Mouse (Mus musculus) right cerebral cortex, postnatal 25 days (tissue): ENCODE results near the gene Siglece.
A peak's percentile ranks its signal among the peaks of the same experiment; 100 is the strongest.
"Not testable (repeated sequence)": the region's sequence is repeated elsewhere in the genome, so short reads cannot be mapped to it uniquely, and the experiment has no call there.

Source experiments
- DNase-seq: peaks from one replicate; pipeline ENCODE4 v3.0.0; 2022

Siglece gene

DNA sequence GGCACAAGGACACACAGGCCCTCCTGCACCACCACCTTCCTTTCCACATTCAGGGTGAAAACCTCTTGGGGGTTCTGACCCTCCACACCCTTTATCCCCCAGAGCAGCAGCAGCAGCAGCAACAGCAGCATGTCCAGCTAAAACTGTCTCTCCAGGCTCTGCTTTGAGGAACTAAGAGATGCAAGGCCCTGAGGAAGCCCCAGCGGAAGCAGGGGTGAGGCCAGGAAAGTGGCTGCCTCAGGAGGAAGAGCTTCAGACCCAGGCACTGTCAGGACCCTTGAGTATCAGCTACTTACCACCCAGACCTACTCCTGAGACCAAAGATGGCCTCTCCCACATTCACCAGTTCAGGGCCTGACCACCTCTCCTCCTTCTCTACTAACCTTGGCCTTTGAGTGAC lies at the start of gene Siglece:
TSS of gene Siglece (minus strand) at position 160 of the 400 bp plus-strand sequence.
- no peak for DNase-seq

DNA sequence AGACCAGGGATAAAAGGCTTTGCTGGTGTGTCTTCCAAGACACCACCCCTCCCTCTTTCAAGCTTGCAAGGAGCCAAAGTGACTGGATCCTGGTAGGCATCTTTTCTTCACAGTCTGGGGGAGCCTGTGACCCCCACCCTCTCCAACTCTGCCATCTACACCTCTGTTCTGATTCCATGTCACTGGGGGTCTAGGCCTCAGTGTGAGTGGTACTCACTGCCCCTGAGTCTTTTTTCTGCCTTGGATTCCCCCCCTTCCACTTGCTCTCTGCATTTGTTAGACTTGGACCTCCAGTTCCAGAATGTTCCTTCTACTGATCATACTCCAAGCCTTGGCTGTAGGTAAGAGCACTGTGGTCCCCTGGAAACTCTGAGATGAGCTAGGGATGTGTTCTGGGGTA lies 30.2 kb upstream of the Siglece start, which contains the start of gene Klk14:
TSS of gene Klk14 (plus strand) at position 301 of the 400 bp plus-strand sequence.
- no peak for DNase-seq

DNA sequence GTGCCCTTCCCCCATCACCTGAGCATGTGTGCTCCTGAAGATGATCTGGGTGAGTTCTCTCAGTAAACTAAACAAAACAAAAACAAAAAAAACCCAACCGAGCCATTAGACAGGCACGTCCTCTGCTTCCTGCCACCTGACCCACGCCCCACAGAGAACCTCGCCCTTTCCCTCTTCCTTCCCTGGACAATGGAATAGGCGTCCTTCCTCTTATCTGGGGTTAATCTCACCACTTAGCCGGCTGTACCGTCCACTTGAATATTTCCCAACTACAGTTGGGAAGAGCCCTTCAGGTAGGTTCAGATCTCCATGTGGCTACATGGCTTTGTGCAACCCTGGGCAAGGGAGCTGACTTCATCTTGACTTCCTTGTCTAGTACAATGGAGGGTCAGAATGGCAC lies 25.1 kb upstream of the Siglece start:
- no peak for DNase-seq

DNA sequence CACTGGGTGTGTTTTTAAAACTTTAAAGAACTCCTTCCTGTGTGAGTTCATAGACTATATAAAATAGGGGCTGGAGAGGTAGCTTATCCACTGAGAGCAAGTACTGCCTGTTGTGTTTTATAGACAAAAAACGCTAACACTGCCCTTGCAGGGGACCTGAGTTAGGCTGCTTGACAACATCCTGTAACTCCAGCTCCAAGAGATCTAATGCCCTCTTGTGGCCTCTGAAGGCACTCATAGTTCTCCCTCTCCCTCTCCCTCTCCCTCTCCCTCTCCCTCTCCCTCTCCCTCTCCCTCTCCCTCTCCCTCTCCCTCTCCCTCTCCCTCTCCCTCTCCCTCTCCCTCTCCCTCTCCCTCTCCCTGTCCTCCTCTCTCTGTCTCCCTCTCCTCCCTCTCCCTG lies 22.6 kb upstream of the Siglece start:
- not testable (repeated sequence) for DNase-seq

DNA sequence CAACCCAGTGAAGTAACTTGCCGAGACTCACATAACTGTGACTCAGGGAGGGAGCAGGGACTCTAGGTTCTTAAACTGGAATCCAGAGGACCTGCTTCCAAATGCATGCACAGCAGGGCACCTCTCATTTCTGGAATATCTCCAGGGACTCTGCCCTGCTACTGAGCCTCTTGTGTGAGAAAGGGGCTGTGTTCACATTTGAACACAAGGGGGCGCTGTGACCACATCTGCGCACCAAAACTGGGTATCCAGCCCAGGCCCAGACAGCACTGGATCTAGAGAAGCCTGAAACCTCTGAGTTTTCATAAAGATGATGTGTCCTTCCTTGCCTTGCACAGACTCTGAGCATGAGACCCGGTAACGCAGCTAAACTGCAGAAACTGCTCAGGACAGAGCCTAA lies 21.0 kb upstream of the Siglece start:
- peak; percentile 59 for DNase-seq

DNA sequence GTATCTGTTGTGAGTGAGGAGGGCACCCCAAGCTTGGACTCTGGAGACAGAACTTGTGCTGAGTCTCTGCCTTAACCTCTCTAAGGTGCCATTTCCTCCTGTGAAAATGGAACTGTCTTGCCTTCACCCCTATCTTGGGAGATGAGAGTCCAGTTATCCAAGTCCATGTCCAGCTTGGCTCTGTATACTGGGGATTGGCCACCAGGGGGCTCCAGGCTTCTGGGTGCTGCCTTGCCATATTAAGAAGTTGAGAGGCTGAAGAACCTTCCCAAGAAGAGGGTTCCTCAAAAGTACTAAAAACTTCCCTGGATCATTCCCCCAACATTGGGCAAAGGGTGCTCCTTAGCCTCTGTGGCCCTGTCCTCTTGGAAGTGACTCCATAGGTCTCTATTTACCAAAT lies 18.6 kb upstream of the Siglece start:
- no peak for DNase-seq

DNA sequence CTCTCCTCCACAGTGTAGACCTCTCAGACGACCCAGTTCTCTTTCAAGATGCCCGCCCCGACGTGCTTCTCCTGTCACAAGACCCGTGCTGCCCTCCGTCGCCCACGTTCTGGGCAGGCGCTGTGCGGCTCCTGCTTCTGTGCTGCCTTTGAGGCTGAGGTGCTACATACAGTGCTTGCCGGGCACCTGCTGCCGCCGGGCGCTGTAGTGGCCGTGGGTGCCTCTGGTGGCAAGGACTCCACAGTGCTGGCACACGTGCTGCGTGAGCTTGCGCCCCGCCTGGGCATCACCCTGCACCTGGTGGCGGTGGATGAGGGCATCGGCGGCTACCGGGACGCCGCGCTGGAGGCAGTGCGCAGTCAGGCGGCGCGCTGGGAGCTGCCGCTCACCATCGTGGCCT lies 15.1 kb upstream of the Siglece start:
- DNase-seq: no peak

DNA sequence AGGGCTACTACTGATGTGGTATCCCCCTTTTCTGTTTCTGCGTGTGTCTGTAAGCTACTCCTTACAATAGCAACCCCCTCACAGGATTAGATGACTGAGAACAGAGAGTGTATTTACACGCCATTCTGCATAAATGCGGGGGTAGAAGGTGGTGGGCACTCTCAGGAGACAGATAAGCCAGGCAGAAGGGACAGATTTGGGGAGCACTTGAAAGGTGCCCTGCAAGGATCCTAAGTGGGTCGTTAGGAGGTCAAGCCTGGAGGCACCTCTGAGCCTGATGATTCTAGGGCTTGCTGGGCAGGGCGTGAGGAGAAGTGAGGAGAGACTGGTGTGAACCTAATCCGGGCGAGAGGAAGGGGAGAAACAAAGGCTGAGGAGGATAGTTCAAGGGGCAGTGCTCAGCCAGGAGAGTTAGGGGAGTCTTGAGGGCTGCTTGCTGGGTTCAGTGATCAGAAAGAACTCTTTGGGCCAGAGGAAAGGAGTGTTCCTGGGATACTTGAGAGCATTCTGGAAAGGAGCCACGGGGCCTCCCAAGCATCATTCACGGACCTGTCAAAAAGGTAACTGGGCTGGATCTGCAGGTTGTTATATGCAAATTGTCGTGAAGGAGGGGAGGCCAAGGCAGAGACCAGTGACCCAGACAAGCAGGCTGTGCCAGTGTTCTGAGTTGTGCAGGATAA lies 12.8 kb upstream of the Siglece start:
- no peak for DNase-seq

DNA sequence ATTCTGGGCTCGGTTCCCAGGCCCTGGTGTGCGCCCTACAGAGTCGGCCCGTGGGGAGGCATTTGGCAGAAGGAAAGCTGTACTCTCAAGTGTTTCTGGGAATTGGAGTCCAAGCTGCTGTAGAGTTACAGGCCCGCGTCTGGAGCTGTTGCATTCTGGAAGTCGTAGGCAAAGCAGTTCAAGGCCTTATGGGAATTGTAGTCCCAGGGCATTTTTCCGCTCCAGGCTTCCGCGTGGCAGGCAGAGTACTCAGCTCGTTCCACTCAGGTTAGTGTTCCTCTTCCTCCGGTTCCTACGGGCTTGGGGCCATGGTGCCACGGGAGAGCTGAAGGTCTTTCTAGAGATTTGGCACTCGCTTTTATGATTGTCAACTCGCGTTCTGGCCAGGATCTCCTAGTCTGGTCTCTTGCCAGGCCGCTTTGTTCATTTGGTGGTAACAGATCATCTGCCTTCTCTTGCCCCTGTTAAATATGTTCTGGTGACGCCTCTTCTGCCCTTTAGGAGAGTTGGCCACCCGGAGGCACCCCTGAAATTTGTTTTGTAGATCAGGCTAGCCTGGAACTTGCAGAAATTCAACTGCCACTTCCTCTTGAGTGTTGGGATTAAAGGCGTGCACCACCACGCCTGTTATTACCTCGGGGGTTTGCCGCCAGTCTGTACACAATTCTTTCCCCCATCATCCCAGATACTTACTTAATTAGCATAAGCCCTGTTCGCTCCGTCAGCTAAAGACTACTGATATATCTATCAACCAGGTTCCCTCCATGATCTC lies 12.0 kb upstream of the Siglece start, which contains the start of gene Ctu1:
TSS of gene Ctu1 (plus strand) at position 208 of the 772 bp plus-strand sequence.
- DNase-seq: peak; percentile 88

DNA sequence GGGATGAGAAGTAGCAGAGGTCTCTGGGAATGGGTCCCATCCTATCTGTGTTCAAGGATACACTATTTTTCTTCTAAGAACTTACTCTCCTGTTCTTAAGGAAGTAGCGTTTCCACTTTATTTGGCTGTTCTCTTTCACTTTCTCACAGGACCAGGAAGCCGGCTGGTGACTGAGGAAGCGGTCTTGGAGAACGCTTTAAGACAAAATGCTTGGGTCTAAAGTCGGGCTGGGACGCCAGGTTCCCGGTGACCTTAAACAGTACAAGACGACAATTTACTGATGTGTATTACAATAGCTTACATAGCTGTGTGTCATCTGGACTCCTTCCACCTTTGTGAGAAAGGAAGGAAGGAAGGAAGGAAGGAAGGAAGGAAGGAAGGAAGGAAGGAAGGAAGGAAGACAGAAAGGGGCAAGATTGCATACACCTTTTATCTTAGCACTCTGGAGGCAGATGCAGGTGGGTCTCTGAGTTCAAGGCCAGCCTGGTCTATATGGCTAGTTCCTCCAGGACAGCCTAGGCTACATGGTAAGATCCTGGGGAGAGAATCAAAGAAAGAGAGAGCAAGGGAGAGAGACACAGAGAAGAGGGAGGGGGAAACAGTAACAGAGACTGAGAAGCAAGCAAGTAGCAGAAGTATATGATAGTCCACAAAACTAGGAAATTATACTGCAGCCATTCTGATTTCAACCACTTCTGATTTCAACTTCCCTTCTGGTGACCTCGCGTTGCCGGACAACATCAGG lies 11.3 kb upstream of the Siglece start:
- DNase-seq: no peak

DNA sequence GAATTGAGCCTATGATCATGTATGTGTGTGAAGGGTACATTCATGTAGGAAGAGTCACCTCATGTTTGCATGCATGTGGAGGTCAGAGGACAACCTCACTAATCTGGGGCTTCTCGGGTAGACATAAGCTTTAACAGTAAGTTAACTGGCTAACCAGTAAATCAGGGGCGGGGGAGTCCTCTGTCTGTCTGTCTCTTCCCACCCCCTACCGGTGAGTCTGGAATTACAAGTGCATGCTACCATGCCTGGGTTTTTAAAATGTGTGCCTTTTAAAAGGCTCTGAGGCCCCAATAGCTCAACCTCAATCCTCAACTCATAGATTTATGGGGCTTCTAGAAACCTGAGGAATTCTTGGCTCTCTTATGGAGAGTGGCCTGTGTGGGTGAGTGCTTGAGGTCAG lies 8.6 kb upstream of the Siglece start:
- no peak for DNase-seq

DNA sequence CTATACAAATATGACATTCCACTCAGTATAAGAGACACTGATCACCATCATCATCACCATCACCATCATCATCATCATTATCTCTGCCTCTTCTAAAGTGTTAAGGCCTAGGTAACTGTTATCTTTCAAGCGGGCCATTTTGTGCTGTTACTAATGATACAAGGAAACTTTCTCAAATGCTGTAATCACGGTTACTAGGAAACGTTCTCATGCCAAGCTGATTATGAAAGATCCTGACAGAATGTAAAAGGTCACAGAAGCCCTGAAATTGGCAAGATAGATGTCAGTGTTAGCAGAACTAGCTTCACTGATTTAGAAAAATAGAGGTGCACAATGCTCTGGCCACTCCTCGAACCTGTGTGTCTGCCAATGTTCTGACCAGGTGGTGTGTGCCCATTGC lies 7.3 kb upstream of the Siglece start:
- DNase-seq: not testable (repeated sequence)

DNA sequence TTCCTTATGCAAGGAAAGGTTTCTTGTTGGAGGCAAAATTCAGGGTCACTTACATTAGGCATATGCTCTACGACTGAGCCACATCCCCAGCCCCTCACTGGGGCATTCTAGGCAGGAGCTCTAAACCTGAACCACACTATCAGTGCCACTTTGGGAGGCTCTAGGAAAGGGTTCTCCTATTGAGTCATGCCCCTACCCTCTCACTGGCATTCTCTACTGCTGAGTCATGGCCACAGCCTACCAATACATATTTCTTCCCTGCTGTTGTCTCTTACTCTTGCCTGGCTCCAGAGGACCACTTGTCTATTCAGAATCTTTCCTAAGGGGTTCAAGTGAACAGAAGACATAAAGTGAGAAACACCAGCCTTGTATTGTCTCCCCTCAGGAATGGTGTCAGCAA lies 2.8 kb upstream of the Siglece start:
- DNase-seq: no peak

DNA sequence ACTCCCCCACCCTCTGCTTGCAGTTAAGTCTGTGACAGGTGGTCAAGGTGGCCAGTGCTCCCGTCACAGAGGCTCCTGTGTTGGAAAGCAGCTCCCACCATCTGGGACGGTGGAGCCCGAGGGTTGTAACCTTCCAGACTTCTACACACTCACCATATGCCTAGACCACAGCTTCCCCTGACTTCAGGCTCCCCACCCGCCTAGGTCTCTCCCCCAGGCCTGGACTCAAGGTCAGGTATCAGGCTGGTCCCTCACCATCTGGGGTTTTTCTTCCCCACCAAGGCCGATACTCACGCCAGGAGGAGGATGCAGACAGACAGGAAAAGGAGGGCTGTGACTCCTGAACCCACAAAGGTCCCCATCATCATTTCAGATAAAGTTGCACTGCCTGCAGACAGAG lies 3.7 kb downstream of the Siglece start:
- DNase-seq: no peak

DNA sequence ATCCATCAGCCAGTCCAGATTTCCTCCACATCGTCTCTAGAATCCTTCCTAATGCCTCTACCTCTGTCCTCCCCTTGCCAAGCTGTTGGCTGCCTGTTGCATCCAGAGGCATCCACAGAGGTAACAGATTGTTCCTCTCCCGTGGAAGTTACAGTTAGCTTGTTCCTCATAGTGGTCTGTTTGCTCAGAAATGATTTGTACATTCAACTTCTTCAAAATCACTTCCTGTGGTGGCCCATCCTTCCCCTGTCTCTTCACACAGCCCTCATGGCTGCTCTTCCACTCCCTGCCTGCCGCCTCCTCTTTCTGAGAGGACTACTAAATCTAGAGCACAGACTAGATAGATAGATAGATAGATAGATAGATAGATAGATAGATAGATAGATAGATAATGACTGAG lies 5.4 kb downstream of the Siglece start:
- DNase-seq: no peak

DNA sequence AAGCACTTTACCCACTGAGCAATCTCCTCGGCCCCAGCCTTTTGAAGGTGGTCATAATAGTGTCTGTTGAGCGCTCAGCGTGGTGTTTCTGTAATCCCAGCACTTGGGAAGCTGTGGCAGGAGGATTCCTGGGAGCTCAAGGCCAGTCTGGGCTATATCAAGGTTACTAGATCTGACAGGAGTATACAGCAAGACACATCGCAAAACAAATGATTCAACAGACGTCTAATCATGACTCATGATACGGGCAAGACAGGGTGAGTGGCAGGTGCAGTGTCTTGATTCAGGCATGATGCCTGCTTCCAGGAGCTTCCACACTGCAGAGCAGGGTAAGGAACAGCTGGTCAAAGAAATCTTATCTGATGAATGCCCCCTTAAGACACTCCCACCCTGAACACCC lies 7.3 kb downstream of the Siglece start:
- DNase-seq: no peak

DNA sequence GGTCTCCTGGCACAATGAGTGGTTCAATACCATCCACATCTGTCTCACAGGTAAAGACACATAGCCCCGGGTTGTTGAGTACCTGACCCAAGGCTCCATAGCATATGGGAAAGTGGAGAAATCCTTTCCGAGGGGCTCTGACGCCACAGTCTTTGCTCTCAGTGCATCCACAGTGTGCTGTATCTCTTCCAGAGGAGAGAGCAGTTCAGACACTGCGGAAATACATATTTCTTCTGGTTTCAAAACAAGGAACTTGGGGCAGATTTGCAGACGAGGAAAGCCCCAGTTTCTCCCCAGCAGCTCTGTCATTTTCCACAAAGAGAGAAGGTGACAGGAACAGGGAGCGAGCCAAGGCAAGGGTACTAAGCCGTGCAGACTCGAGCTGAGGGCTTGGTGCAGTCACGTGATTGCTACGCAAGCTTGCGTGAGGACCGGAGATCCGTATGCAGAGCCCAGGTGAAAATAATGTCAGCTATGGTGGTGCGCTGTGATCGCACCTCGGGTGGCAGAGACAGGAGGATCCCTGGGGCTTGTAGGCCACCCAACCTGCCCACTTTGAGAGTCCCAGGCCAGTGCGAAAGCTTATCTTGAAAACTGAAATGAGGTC lies 16.8 kb downstream of the Siglece start:
- DNase-seq: no peak

DNA sequence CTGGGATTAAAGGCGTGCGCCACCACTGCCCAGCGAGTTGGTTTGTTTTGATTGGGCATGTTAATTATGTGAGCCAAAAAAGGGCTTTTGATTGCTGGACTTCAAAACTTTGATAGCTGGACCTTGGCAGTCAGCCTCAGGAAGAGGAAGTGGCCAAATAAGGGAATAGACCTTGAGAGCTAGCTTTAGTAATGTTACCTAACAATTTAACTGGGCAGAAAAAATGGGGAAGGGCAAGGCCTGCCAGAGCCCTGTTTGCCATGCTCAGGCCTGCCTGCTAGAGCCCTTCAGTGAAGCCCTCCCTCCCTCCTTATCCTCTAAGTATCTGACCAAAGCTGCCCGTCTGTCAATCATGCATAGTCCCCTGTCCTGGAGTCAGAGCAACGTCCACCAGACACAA lies 17.4 kb downstream of the Siglece start:
- no peak for DNase-seq

DNA sequence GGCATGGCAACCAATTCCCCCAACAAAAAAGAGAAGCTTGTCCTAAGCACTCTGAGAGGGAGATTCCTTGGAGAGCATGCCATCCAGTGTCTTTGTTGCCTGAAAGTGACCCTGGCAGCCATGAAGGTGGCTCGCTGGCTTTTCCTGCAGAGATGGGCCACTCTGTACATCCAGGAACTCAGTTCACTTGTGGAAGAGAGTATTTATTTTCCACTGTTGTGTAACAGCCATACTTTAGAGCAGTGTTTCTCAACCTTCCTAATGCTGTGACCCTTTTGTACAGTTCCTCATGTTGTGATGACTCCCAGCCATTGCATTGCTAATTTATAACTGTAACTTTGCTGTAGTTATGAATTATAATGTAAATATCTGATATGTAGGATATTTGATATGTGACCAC lies 22.8 kb downstream of the Siglece start:
- DNase-seq: no peak

DNA sequence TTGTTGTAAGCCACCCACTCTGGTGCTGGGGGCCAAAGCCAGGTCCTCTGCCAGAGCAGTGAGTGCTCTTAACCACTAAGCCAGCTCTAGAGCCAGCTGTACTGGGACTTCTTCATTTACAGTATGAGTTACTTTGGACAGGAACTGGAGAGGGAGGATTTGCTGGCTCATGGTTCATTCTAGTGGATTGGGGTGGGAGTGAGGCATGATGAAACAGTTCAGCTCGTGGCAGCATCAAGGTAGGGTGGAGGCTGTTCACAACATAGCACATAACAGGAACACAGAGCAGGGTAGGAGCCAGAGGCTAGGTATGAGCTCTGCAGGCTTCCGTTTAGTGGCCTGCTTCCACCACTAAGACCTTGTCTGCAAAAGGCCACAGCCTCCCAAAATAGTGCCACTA lies 23.8 kb downstream of the Siglece start:
- DNase-seq: no peak

DNA sequence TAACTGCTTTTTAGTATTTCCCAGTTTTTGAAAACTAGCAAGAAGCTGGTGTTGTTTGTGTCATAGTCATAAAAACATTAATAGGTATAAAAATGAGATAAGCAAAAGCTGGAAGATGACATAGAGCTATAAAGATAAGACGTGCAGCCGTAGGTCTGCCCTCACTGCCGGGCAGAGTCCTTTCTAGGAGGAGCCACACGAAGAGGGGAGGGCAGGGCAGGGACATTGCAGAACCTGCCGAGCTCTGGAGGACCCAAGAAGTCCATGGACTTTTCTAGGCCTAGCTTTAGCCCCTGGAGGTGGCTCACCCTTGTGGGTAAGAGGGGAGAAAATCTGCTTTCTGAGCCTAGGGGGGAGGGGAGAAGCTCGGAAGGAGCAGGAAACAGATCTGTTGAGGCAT lies 25.5 kb downstream of the Siglece start, which contains the start of gene Ceacam18:
TSS of gene Ceacam18 (plus strand) at position 208 of the 400 bp plus-strand sequence.
- no peak for DNase-seq

DNA sequence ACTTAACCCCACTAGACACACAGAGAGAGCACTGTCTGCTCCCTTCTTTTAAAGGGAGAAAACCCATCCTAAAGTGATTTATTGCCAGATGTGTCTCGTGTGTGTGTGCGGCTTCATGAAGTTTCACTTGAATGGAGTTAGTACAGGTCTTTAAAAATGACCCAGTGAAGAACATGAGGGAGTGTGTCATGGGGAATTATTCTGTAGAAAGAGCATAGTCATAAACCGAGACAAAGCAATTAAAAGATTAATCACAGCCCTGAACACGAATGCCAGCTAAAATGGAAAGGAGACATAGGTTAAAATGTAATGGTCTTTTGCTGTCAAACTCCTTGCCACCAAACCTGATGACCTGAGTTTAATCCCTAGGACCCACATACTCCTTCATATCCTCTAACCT lies 26.0 kb downstream of the Siglece start:
- DNase-seq: no peak

DNA sequence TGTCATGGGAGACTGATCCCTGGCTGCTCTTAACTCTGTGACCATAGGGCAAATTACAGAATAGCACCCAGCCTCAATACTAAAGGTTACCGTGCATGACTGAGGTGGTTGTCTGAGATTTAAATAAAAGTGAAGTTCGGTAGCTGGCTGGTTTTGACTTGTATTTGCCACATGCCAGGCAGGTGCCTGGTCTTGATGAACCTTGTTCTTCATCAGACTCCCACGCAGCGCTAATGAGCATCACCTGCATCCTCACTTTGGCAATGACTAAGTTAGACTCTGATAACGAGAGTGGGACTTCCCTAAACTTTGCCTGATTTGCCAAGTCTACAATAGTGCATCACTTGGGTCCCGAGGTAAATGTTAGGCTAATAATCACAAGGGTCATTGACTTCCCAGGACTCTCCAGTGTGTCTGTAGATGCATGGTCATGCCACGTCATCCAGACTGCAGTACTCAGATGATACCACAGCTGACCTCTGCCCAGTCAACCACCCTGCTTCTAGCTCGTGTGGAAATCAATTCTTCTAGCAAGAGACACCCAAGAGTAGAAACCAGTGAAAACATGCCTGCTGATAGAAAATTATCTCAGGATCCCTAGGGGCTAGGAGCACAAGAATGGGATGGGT lies 34.1 kb downstream of the Siglece start:
- no peak for DNase-seq
